Mouse (Mus musculus) erythroblast, embryonic 14.5 days (primary cell): Measurements from ENCODE around the gene Cldn5.

Experiments
- GATA1 ChIP-seq: IDR thresholded peaks from 2 replicates; pipeline ENCODE4 v1.6.1; 2012; ENCODE audit warnings: low read length, inconsistent platforms, mixed read lengths
- TAL1 ChIP-seq: IDR thresholded peaks from 3 replicates; pipeline ENCODE4 v1.6.1; 2012; ENCODE audit warnings: low read length, inconsistent platforms, mixed read lengths

DNA sequence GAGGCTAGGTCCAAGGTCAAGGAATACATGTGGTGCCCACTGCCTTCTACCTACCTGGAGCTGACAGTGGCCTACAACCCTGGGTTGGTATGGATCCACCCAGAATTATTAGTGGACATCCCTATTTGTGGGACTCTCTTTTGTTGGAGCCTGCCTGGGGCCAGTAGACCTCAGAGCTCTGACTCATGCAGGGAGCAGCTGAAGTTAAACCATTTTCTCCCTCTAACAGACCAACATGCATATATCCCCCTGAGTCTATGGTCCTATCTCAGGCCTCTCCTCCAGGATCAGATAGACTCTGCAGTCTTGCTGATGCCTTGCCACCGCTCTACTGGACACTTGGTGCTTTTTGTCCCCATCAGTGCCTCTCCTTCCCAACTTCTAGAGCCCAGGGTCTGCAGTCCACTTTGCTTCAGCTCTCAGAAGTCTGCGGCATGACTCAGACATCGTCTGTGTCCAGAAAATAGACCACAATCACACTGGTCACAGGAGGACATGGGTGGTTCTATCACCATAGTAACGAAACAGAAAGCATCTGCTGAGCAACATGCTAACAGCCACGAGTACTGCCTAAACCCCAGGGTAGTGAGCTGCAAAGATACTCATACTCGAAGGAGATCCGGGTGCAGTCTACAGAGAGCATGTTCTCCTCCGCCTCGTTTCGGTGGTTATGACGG, 18.7 kb downstream of the Cldn5 start:
- TF ChIP-seq TAL1 (no peak), GATA1 (no peak)
